27 mouse cellular contexts compared by ENCODE assay signal in genomic region chr15:77352863-77353262, GRCm38 (mm10). TPM values are rescaled to one million over a fixed set of nuclear protein-coding genes. Genes with fewer than 3 reads are reported as not detected.
A peak's percentile ranks its signal among the peaks of the same experiment; 100 is the strongest.
DNase-seq lines count a peak whose midpoint lies in the region; ATAC-seq and TF ChIP-seq lines count a peak whose summit lies in the region.
"Had no signal": no experiment of that assay in that cellular context is flagged by ENCODE, and none has a peak within 500 bp of the region (broad histone marks: within the 10 kb centered on the region; RNA-seq: fewer than 3 reads in every experiment).

No protein-coding gene starts in this region.

- no peak for TF ChIP-seq EP300 in liver, postnatal 0 days (IDR thresholded peaks at IDR 0.05; ENCODE audit: low read depth)

- H3K4me1 ChIP-seq in hindbrain, embryonic 10.5 days (replicated peaks), result peaks cover 49% of the 10 kb centered on the region
- peaks cover 8% of the 10 kb centered on the region for H3K4me1 ChIP-seq in hindbrain, postnatal 0 days (ENCODE audit: insufficient read depth, low read length)
- peaks cover 22% of the 10 kb centered on the region for H3K4me1 ChIP-seq in neural tube, embryonic 11.5 days (ENCODE audit: control insufficient read depth, insufficient read depth, low read length)
- peaks cover 28% of the 10 kb centered on the region for H3K4me1 ChIP-seq in neural tube, embryonic 15.5 days
- peaks cover 41% of the 10 kb centered on the region for H3K4me1 ChIP-seq in limb, embryonic 10.5 days
- H3K4me1 ChIP-seq in liver, postnatal 0 days (ENCODE audit: insufficient read depth), result 0 out of 2 replicates have a peak, but pooled peaks cover 5% of the 10 kb centered on the region
- H3K4me1 ChIP-seq: megakaryocyte, embryonic 14.5 days had no signal

- no peaks in the 10 kb centered on the region for H3K9me3 ChIP-seq in hindbrain, embryonic 10.5 days
- H3K9me3 ChIP-seq in hindbrain, postnatal 0 days (ENCODE audit: low read length), result no peaks in the 10 kb centered on the region
- H3K9me3 ChIP-seq in neural tube, embryonic 11.5 days (ENCODE audit: control insufficient read depth, low read length), result no peaks in the 10 kb centered on the region
- H3K9me3 ChIP-seq in neural tube, embryonic 15.5 days (replicated peaks), result no peaks in the 10 kb centered on the region
- no peaks in the 10 kb centered on the region for H3K9me3 ChIP-seq in limb, embryonic 10.5 days (replicated peaks)
- H3K9me3 ChIP-seq in liver, postnatal 0 days (ENCODE audit: low read length), result no peaks in the 10 kb centered on the region
- H3K9me3 ChIP-seq: embryonic facial prominence, embryonic 15.5 days; forebrain, embryonic 13.5 days; hindbrain, embryonic 15.5 days; liver, embryonic 12.5 days had no signal

- peak overlapping the region; percentile 88 for H3K27ac ChIP-seq in hindbrain, embryonic 10.5 days
- H3K27ac ChIP-seq in hindbrain, postnatal 0 days, result no peak overlapping the region
- 0 out of 2 replicates have a peak overlapping the region, but pooled peaks have one; percentile 3 for H3K27ac ChIP-seq in neural tube, embryonic 11.5 days (ENCODE audit: low read depth, low read length)
- no peak overlapping the region for H3K27ac ChIP-seq in neural tube, embryonic 15.5 days (replicated peaks)
- 0 out of 2 replicates have a peak overlapping the region, but pooled peaks have one; percentile 14 for H3K27ac ChIP-seq in limb, embryonic 10.5 days
- no peak overlapping the region for H3K27ac ChIP-seq in liver, postnatal 0 days (ENCODE audit: low read depth)
- H3K27ac ChIP-seq: embryonic facial prominence, embryonic 15.5 days; forebrain, embryonic 13.5 days; hindbrain, embryonic 15.5 days; kidney, postnatal 0 days; liver, embryonic 12.5 days had no signal

- ATAC-seq in hindbrain, postnatal 0 days, result no peak
- no peak for ATAC-seq in neural tube, embryonic 11.5 days (ENCODE audit: insufficient read depth, low FRiP score, low TSS enrichment)
- no peak for ATAC-seq in neural tube, embryonic 15.5 days (ENCODE audit: low FRiP score)
- no peak for ATAC-seq in liver, postnatal 0 days
- ATAC-seq: forebrain, embryonic 13.5 days; liver, embryonic 12.5 days; lung, postnatal 0 days had no signal

- 60% methylated on average over 7 of the region's 7 CpGs for WGBS in hindbrain, embryonic 10.5 days
- WGBS in hindbrain, postnatal 0 days, result 54% methylated on average over 7 of the region's 7 CpGs
- WGBS in neural tube, embryonic 11.5 days, result 72% methylated on average over 7 of the region's 7 CpGs
- 66% methylated on average over 7 of the region's 7 CpGs for WGBS in neural tube, embryonic 15.5 days
- WGBS in limb, embryonic 10.5 days, result 58% methylated on average over 7 of the region's 7 CpGs
- WGBS in liver, postnatal 0 days (ENCODE audit: insufficient replicate concordance), result 69% methylated on average over 7 of the region's 7 CpGs

- DNase-seq in hindbrain, embryonic 10.5 days (ENCODE audit: low spot score), result no peak
- no peak for DNase-seq in hindbrain, postnatal 0 days (ENCODE audit: low spot score)
- no peak for DNase-seq in neural tube, embryonic 11.5 days (ENCODE audit: low spot score)
- no peak for DNase-seq in limb, embryonic 10.5 days (ENCODE audit: low spot score)
- no peak for DNase-seq in retina, postnatal 1 day
- no peak for DNase-seq in liver, postnatal 0 days
- DNase-seq: adrenal gland, postnatal 25 days; cerebellum, adult 18-20 months; cerebellum, postnatal 10 days; gastrocnemius, postnatal 14 days; heart, postnatal 36 days; kidney, adult 8-10 months; kidney, postnatal 4 days; lung, adult 18-20 months; lung, postnatal 4 days had no signal

- H3K36me3 ChIP-seq in hindbrain, embryonic 10.5 days, result no peaks in the 10 kb centered on the region
- no peaks in the 10 kb centered on the region for H3K36me3 ChIP-seq in hindbrain, postnatal 0 days (ENCODE audit: insufficient read depth, low read length)
- no peaks in the 10 kb centered on the region for H3K36me3 ChIP-seq in neural tube, embryonic 11.5 days (ENCODE audit: control insufficient read depth, insufficient read depth, low read length)
- H3K36me3 ChIP-seq in neural tube, embryonic 15.5 days, result no peaks in the 10 kb centered on the region
- H3K36me3 ChIP-seq in limb, embryonic 10.5 days, result no peaks in the 10 kb centered on the region
- H3K36me3 ChIP-seq in liver, postnatal 0 days (replicated peaks; ENCODE audit: insufficient read depth, low read length), result no peaks in the 10 kb centered on the region
- H3K36me3 ChIP-seq: embryonic facial prominence, embryonic 15.5 days; hindbrain, embryonic 15.5 days; liver, embryonic 12.5 days had no signal

- no peak overlapping the region for H3K4me3 ChIP-seq in hindbrain, embryonic 10.5 days
- H3K4me3 ChIP-seq in hindbrain, postnatal 0 days (ENCODE audit: low read length), result no peak overlapping the region
- no peak overlapping the region for H3K4me3 ChIP-seq in neural tube, embryonic 11.5 days (ENCODE audit: low read depth, low read length)
- no peak overlapping the region for H3K4me3 ChIP-seq in neural tube, embryonic 15.5 days (replicated peaks)
- H3K4me3 ChIP-seq in limb, embryonic 10.5 days, result no peak overlapping the region
- H3K4me3 ChIP-seq in liver, postnatal 0 days (ENCODE audit: low read depth, low read length), result no peak overlapping the region
- H3K4me3 ChIP-seq: embryonic facial prominence, embryonic 15.5 days; forebrain, embryonic 13.5 days; hindbrain, embryonic 15.5 days; liver, embryonic 12.5 days had no signal

- peaks cover 6% of the 10 kb centered on the region; the same call in 1 of the 2 replicates for H3K27me3 ChIP-seq in hindbrain, embryonic 10.5 days (ENCODE audit: insufficient read depth, poor library complexity, severe bottlenecking)
- H3K27me3 ChIP-seq in hindbrain, postnatal 0 days (ENCODE audit: insufficient read depth, low read length), result no peaks in the 10 kb centered on the region
- H3K27me3 ChIP-seq in neural tube, embryonic 11.5 days (ENCODE audit: control insufficient read depth, insufficient read depth, low read length), result no peaks in the 10 kb centered on the region
- no peaks in the 10 kb centered on the region for H3K27me3 ChIP-seq in neural tube, embryonic 15.5 days (replicated peaks)
- no peaks in the 10 kb centered on the region for H3K27me3 ChIP-seq in limb, embryonic 10.5 days (ENCODE audit: low read depth, poor library complexity, severe bottlenecking)
- H3K27me3 ChIP-seq in liver, postnatal 0 days (ENCODE audit: insufficient read depth, low read length), result no peaks in the 10 kb centered on the region
- H3K27me3 ChIP-seq: embryonic facial prominence, embryonic 15.5 days; forebrain, embryonic 13.5 days; hindbrain, embryonic 15.5 days had no signal

- TF ChIP-seq CTCF in hindbrain, postnatal 0 days (IDR thresholded peaks at IDR 0.05; ENCODE audit: low read depth), result no peak
- no peak for TF ChIP-seq CTCF in liver, postnatal 0 days (IDR thresholded peaks at IDR 0.05; ENCODE audit: low read depth)

- H3K4me2 ChIP-seq in hindbrain, postnatal 0 days (ENCODE audit: low read depth, low read length), result no peak overlapping the region
- H3K4me2 ChIP-seq in neural tube, embryonic 11.5 days (ENCODE audit: low read depth), result no peak overlapping the region
- no peak overlapping the region for H3K4me2 ChIP-seq in neural tube, embryonic 15.5 days
- no peak overlapping the region for H3K4me2 ChIP-seq in liver, postnatal 0 days (ENCODE audit: low read depth, low read length)
- H3K4me2 ChIP-seq: embryonic facial prominence, embryonic 15.5 days; forebrain, embryonic 13.5 days; heart, embryonic 11.5 days; hindbrain, embryonic 15.5 days; liver, embryonic 12.5 days had no signal

- H3K9ac ChIP-seq in hindbrain, postnatal 0 days (replicated peaks; ENCODE audit: low read length), result no peak overlapping the region
- no peak overlapping the region for H3K9ac ChIP-seq in neural tube, embryonic 11.5 days (ENCODE audit: low read length)
- H3K9ac ChIP-seq in neural tube, embryonic 15.5 days (replicated peaks), result no peak overlapping the region
- no peak overlapping the region for H3K9ac ChIP-seq in liver, postnatal 0 days (replicated peaks)
- H3K9ac ChIP-seq: embryonic facial prominence, embryonic 15.5 days; forebrain, embryonic 13.5 days; hindbrain, embryonic 15.5 days; liver, embryonic 12.5 days had no signal

RNA-seq across cellular contexts. Expression of gene Apol7a, which starts 46.0 kb away (rescaled TPM):
- polyA plus RNA-seq in hindbrain, embryonic 10.5 days (2016; fragmentation: Nextera tagmentation; extraction: Ambion mirVana), result not detected in 2 replicates
- not detected in 2 replicates for total RNA-seq in hindbrain, postnatal 0 days (2014; rRNA removed)
- polyA plus RNA-seq in hindbrain, postnatal 0 days (2015; fragmentation: Nextera tagmentation; extraction: Ambion mirVana), result not detected in 2 replicates
- not detected in 2 replicates for polyA plus RNA-seq in neural tube, embryonic 11.5 days (2014; fragmentation: Nextera tagmentation; extraction: Ambion mirVana)
- polyA plus RNA-seq in neural tube, embryonic 15.5 days (2015; fragmentation: Nextera tagmentation; extraction: Ambion mirVana), result 0.19 TPM in 1 of 2 replicates, not detected in the other
- polyA plus RNA-seq in limb, embryonic 10.5 days (2016; fragmentation: Nextera tagmentation; extraction: Ambion mirVana), result not detected in 2 replicates
- polyA plus RNA-seq in liver, postnatal 0 days (2015; fragmentation: Nextera tagmentation; extraction: Ambion mirVana), result 17.6 and 20.8 TPM in 2 replicates
- total RNA-seq: adrenal gland, postnatal 25 days; granulocyte monocyte progenitor cell, adult 5-6 weeks; layer of hippocampus, postnatal 25 days had no signal
- polyA plus RNA-seq: forebrain, embryonic 13.5 days; hindbrain, embryonic 15.5 days; thymus, postnatal 0 days had no signal

RNA-seq across cellular contexts. Expression of gene Rbfox2, which starts 46.1 kb away (rescaled TPM):
- polyA plus RNA-seq in hindbrain, embryonic 10.5 days (2016; fragmentation: Nextera tagmentation; extraction: Ambion mirVana), result 50.6 and 77.8 TPM in 2 replicates
- total RNA-seq in hindbrain, postnatal 0 days (2014; rRNA removed), result 294 and 339 TPM in 2 replicates
- 84.1 and 91.9 TPM in 2 replicates for polyA plus RNA-seq in hindbrain, postnatal 0 days (2015; fragmentation: Nextera tagmentation; extraction: Ambion mirVana)
- 123 and 125 TPM in 2 replicates for polyA plus RNA-seq in neural tube, embryonic 11.5 days (2014; fragmentation: Nextera tagmentation; extraction: Ambion mirVana)
- polyA plus RNA-seq in neural tube, embryonic 15.5 days (2015; fragmentation: Nextera tagmentation; extraction: Ambion mirVana), result 103 and 120 TPM in 2 replicates
- polyA plus RNA-seq in limb, embryonic 10.5 days (2016; fragmentation: Nextera tagmentation; extraction: Ambion mirVana), result 45.8 and 62.6 TPM in 2 replicates
- 6.9 and 7.0 TPM in 2 replicates for polyA plus RNA-seq in liver, postnatal 0 days (2015; fragmentation: Nextera tagmentation; extraction: Ambion mirVana)

RNA-seq across cellular contexts. Expression of gene Apol9a, which starts 58.1 kb away (rescaled TPM):
- 0.04 TPM in 1 of 2 replicates, not detected in the other for polyA plus RNA-seq in hindbrain, embryonic 10.5 days (2016; fragmentation: Nextera tagmentation; extraction: Ambion mirVana)
- total RNA-seq in hindbrain, postnatal 0 days (2014; rRNA removed), result 0.43 and 7.8 TPM in 2 replicates
- 1.0 and 1.2 TPM in 2 replicates for polyA plus RNA-seq in hindbrain, postnatal 0 days (2015; fragmentation: Nextera tagmentation; extraction: Ambion mirVana)
- polyA plus RNA-seq in neural tube, embryonic 11.5 days (2014; fragmentation: Nextera tagmentation; extraction: Ambion mirVana), result not detected in 2 replicates
- 0.28 and 0.37 TPM in 2 replicates for polyA plus RNA-seq in neural tube, embryonic 15.5 days (2015; fragmentation: Nextera tagmentation; extraction: Ambion mirVana)
- not detected in 2 replicates for polyA plus RNA-seq in limb, embryonic 10.5 days (2016; fragmentation: Nextera tagmentation; extraction: Ambion mirVana)
- polyA plus RNA-seq in liver, postnatal 0 days (2015; fragmentation: Nextera tagmentation; extraction: Ambion mirVana), result 0.34 and 0.81 TPM in 2 replicates
- total RNA-seq: gastrocnemius, postnatal 14 days; granulocyte monocyte progenitor cell, adult 5-6 weeks; layer of hippocampus, postnatal 25 days had no signal
- polyA plus RNA-seq: forebrain, embryonic 13.5 days; liver, embryonic 12.5 days had no signal

Comparison
In these comparisons a context has a peak if more than half of its experiments do, and no peak if none do; other contexts are left out.
1. H3K27ac ChIP-seq: peak in hindbrain, embryonic 10.5 days (single experiment), neural tube, embryonic 11.5 days (single experiment) and limb, embryonic 10.5 days (single experiment); none in hindbrain, postnatal 0 days (single experiment), neural tube, embryonic 15.5 days (single experiment) and liver, postnatal 0 days (single experiment).
2. RNA of gene Apol7a, which starts 46.0 kb away (polyA plus RNA-seq): 17.6 to 20.8 TPM in liver, postnatal 0 days; 0.19 TPM in neural tube, embryonic 15.5 days, not detected in hindbrain, embryonic 10.5 days, not detected in hindbrain, postnatal 0 days, not detected in neural tube, embryonic 11.5 days and not detected in limb, embryonic 10.5 days; every median in the first group is over 10 times any median in the second.